Mouse (Mus musculus) heart, adult 2 months (tissue): ENCODE measurements at regions not wholly inside any gene's neighbourhood (a gene's known extent, or its start where the extent isn't known, plus 50 kb on each side); places are given as distances from the start of the nearest gene placed in this dataset.

ENCODE experiments used
- DNase-seq, 2 experiments: peaks; one replicate each; pipeline ENCODE4 v3.0.0; 2021
- H3K27ac ChIP-seq: fragments of 200-600 bp; 2 replicates; pipeline ENCODE4 v1.8.1; 2022
- H3K27me3 ChIP-seq: fragments of 200-500 bp; 2 replicates; pipeline ENCODE4 v1.6.1; 2012; ENCODE audit warnings: mild to moderate bottlenecking, low read length, inconsistent platforms, mixed read lengths; ENCODE audit not compliant: control insufficient read depth, insufficient read depth
- H3K36me3 ChIP-seq: fragments of 200-500 bp; 2 replicates; pipeline ENCODE4 v1.6.1; 2012; ENCODE audit warnings: low read length, inconsistent platforms; ENCODE audit not compliant: control insufficient read depth, insufficient read depth
- H3K4me1 ChIP-seq: fragments of 200-500 bp; 2 replicates; pipeline ENCODE4 v1.6.1; 2011; ENCODE audit warnings: low read length; ENCODE audit not compliant: control insufficient read depth, insufficient read depth
- H3K4me3 ChIP-seq: fragments of 200-600 bp; 2 replicates; pipeline ENCODE4 v1.8.1; 2022
- H3K79me2 ChIP-seq: fragments of 200-500 bp; replicated peaks from 2 replicates; pipeline ENCODE4 v1.6.1; 2012; ENCODE audit warnings: mild to moderate bottlenecking, inconsistent platforms, low read length, moderate library complexity, mixed read lengths; ENCODE audit not compliant: control insufficient read depth, insufficient read depth
- H3K9ac ChIP-seq: fragments of 200-500 bp; 2 replicates; pipeline ENCODE4 v1.6.1; 2012; ENCODE audit warnings: low read depth, mild to moderate bottlenecking, control low read depth, inconsistent platforms, low read length, mixed read lengths
- CTCF ChIP-seq: fragments of 200-600 bp; IDR thresholded peaks from 2 replicates; pipeline ENCODE4 v1.8.1; 2022; ENCODE audit warnings: antibody characterized with exemption, mild to moderate bottlenecking, moderate library complexity
- EP300 ChIP-seq: fragments of 200-500 bp; IDR thresholded peaks from 2 replicates; pipeline ENCODE4 v1.6.1; 2011; ENCODE audit warnings: low read depth, low read length, control low read depth; ENCODE audit not compliant: insufficient read depth
- POLR2A ChIP-seq: fragments of 200-500 bp; IDR thresholded peaks from 2 replicates; pipeline ENCODE4 v1.6.1; 2011; ENCODE audit warnings: mild to moderate bottlenecking, low read depth, low read length, control low read depth; ENCODE audit not compliant: insufficient read depth
- WGBS: fragments of 180-500 bp; shearing (Covaris S2); methylation state at CpG from one replicate; pipeline ENCODE4 v1.1.7; 2018; 5-methylcytosine and 5-hydroxymethylcytosine counted together
- intact Hi-C: fragments of 180-260 bp; cut with DNase I; formaldehyde crosslinking; loops from one replicate; pipeline ENCODE4 v1.15.1; 2025

DNA sequence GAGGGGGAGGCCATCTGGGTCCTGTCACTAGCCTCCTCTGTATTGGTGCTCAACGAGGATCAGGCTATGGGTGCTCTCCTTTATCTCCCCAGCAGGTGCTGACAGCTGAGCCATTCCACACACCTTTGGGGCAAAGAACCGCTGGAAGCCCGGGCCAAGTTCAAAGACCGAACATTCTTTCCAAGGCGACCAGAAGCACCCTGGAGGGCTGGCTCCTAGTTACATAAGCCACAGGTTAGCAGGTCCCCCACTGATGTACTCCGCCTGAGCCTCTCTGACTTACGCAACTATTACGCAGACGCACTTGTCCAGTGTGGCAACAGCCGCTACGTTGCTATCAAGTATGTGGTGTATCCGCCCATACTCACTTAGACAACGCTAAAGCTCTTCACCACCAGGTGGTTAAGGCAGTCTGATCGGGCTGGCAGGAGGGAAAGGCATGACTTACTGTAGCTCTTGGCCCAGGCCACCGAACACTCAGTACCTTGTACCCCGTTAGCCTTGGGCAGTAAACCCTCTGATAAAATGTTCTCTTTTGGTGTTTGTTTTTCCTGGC is 69.2 kb downstream of the Gm33543 start:
- intact Hi-C loops: loop anchor here (5.0 kb wide), 1 partner anchor 84 kb away; no protein-coding TSS in a partner anchor
- peak; percentile 64 to 84 for DNase-seq
- TF ChIP-seq CTCF (peak; percentile 54), POLR2A (no peak; the same call in 1 of the 2 replicates), EP300 (peak; percentile 98)
- 57% methylated on average over 16 of the region's 16 CpGs for WGBS
- H3K27ac ChIP-seq: peak overlapping the region; percentile 81
- H3K36me3 ChIP-seq: no peaks in the 10 kb centered on the region
- no peaks in the 10 kb centered on the region for H3K27me3 ChIP-seq
- H3K4me1 ChIP-seq: peaks cover 2% of the 10 kb centered on the region; the same call in 1 of the 2 replicates
- no peak overlapping the region for H3K4me3 ChIP-seq
- no peak overlapping the region for H3K9ac ChIP-seq
- H3K79me2 ChIP-seq: no peaks in the 10 kb centered on the region

- H3K36me3 ChIP-seq: no peaks in the 10 kb centered on the region
- H3K27me3 ChIP-seq: no peaks in the 10 kb centered on the region
- intact Hi-C loops: loop anchor here (5.0 kb wide), 1 partner anchor 84 kb away; no protein-coding TSS in a partner anchor
- peak; percentile 19 to 29 for DNase-seq
- H3K4me1 ChIP-seq: peaks cover 2% of the 10 kb centered on the region; the same call in 1 of the 2 replicates
- peak overlapping the region; percentile 81 for H3K27ac ChIP-seq
- H3K4me3 ChIP-seq: no peak overlapping the region
- TF ChIP-seq CTCF (no peak), EP300 (no peak), POLR2A (no peak)
- no peaks in the 10 kb centered on the region for H3K79me2 ChIP-seq
- 70% methylated on average over 9 of the region's 9 CpGs for WGBS
- H3K9ac ChIP-seq: no peak overlapping the region
Measured at GRCm38 (mm10) chr10:95772811-95773424, 69.8 kb downstream of the Gm33543 start.

DNA sequence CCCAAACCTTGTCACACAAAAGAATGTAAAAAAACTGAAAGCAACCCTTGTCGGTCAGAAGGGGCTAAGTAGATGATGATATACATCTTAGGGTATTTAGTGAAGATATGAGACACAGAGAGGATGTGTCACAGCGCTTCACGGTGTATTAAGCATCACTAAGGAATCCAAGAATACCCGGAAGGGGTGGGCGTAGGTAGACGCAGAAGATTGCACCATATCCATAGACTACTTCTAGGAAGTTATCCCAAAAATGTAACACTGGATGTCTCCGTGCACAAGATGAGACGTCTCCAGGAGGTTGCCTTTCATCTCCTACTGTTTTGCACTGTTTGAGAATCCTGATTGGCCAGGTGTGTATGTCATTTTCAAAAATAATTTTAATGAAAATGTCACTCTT is 73.8 kb downstream of the Gm33543 start:
- H3K9ac ChIP-seq: no peak overlapping the region
- no peaks in the 10 kb centered on the region for H3K27me3 ChIP-seq
- 71% methylated on average over 8 of the region's 8 CpGs for WGBS
- DNase-seq: no peak
- H3K36me3 ChIP-seq: no peaks in the 10 kb centered on the region
- no peaks in the 10 kb centered on the region for H3K79me2 ChIP-seq
- peaks cover 2% of the 10 kb centered on the region; the same call in 1 of the 2 replicates for H3K4me1 ChIP-seq
- no peak for TF ChIP-seq CTCF
- no peak for TF ChIP-seq EP300
- TF ChIP-seq POLR2A: no peak
- H3K4me3 ChIP-seq: no peak overlapping the region
- intact Hi-C loops: no loop called here
- no peak overlapping the region for H3K27ac ChIP-seq

- no peak for TF ChIP-seq POLR2A
- 72% methylated on average over 7 of the region's 7 CpGs for WGBS
- no peak overlapping the region for H3K4me3 ChIP-seq
- intact Hi-C loops: no loop called here
- no peak overlapping the region for H3K27ac ChIP-seq
- H3K9ac ChIP-seq: no peak overlapping the region
- H3K36me3 ChIP-seq: no peaks in the 10 kb centered on the region
- no peak for DNase-seq
- no peaks in the 10 kb centered on the region for H3K27me3 ChIP-seq
- no peaks in the 10 kb centered on the region for H3K79me2 ChIP-seq
- H3K4me1 ChIP-seq: no peaks in the 10 kb centered on the region
Measured at GRCm38 (mm10) chr10:95767526-95768161, 75.1 kb downstream of the Gm33543 start.

DNA sequence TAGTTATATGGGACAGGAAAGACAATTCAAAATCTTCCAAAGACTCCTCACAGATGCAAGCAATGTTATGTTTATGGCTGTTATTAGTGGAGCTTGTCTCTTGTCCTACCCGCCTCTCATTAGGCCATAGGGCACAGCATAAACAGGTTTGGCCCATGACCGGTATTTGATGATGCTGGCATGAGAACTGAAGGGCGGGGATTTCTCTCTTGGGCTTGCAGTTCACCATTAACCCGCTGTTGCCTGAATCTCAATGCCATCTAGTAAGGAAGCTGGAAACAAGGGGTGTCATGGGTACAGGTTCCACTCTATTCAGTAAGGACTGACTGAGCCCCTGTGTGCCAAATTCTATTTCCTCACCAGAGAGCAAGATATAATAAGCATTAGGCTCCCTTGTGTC is 78.6 kb downstream of the Gm33543 start:
- H3K27ac ChIP-seq: no peak overlapping the region
- no peaks in the 10 kb centered on the region for H3K79me2 ChIP-seq
- no peak overlapping the region for H3K9ac ChIP-seq
- WGBS: 73% methylated on average over 4 of the region's 4 CpGs
- no peaks in the 10 kb centered on the region for H3K27me3 ChIP-seq
- H3K36me3 ChIP-seq: no peaks in the 10 kb centered on the region
- no peak overlapping the region for H3K4me3 ChIP-seq
- intact Hi-C loops: no loop called here
- no peaks in the 10 kb centered on the region for H3K4me1 ChIP-seq
- TF ChIP-seq EP300 (no peak), POLR2A (no peak), CTCF (no peak)
- no peak for DNase-seq

DNA sequence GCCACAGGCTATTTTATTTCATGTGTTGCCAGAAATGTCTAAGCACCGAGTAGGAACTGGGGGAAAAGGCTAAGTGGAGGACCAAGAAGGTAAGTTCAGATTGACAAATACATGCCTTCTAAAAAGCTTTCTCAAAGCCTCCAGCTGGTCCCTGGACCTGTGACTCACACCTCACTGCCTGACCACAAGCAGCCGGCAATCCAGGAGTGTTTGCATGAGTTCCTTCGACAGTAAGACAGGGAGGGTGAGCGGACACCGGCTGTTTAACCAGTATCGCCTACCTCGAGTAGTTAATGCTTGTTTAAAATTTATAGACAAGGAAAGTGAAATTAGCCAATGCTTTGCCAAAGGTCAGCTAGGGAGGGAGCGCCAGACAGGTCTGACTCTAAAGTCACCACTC is 80.1 kb downstream of the Gm33543 start:
- intact Hi-C loops: no loop called here
- 78% methylated on average over 8 of the region's 8 CpGs for WGBS
- Histone ChIP-seq H3K36me3 (no peaks in the 10 kb centered on the region), H3K79me2 (no peaks in the 10 kb centered on the region), H3K4me3 (no peak overlapping the region), H3K27ac (no peak overlapping the region), H3K4me1 (no peaks in the 10 kb centered on the region), H3K9ac (no peak overlapping the region), H3K27me3 (no peaks in the 10 kb centered on the region)
- TF ChIP-seq POLR2A (no peak), EP300 (no peak), CTCF (no peak)
- DNase-seq: no peak
